Mouse (Mus musculus): ENCODE measurements around the gene Pi4k2b. TPM values are rescaled to one million over a fixed set of nuclear protein-coding genes. Genes with fewer than 3 reads are reported as not detected.

The Pi4k2b gene
- 17.8 and 27.6 TPM in 2 replicates for polyA plus RNA-seq (2012; rRNA removed)

DNA sequence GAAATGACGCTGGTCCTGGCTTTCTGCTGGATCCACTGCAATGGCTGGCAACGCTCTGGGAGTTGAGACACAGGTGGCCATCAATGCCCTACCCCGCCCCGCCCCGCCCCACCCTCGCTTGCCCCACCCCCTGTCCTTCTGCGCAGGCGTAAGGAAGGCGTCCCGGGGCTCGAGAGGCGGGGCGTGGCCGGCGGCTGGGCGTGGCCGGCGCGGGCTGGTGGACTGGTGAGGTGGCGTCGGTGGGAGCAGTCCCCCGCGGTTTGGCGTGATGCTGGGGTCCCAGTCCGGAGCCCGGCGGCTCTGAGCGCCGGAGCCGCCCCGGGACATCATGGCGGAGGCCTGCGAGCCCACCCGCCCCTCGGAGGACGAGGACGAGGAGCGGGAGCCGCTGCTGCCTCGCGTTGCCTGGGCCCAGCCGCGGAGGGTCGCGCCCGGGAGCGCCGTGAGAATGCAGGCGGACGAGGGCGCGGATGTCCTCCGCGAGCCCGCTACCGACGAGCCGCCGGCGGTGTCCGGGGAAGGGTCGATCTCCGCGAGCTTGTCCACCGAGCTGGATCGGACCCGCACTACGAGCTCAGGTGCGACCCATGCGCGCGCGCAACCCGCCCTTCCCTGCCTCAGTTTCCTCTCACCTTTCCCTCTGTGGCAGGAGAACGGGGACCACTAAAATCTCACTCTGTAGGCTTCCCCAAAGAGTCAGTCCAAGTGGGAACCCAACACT, at the start of gene Pi4k2b:
TSS of gene Pi4k2b (plus strand) at position 184 of the 721 bp plus-strand sequence.

DNA sequence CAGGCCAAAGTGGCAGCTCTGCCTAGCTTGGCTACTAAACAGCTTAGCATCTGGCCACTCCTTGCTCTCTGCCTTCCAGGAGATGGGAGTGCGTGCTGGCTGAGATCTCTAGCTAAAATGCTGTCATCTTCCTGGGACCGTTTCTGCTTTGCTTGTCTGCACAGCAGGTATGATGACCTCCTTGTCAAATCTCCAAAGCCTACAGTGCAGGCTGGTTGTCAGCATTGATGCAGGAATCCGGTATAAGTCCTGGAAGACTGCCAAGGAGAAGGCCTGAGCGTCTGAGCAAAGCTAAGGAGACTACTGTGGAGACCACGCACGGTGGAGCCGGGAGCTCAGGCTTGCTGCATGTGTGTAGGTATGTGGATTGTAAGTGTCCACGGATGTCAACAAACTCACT, 33.9 kb downstream of the Pi4k2b start, which contains the start of gene Zcchc4:
TSS of gene Zcchc4 (plus strand) at position 173 of the 400 bp plus-strand sequence.

Other genes starting within 250 kb of the Pi4k2b start
- gene Lgi2, start 175.1 kb upstream of the Pi4k2b start, polyA plus RNA-seq (2012; rRNA removed) = 5.1 and 6.0 TPM in 2 replicates
- gene Sepsecs, start 71.9 kb upstream of the Pi4k2b start, polyA plus RNA-seq (2012; rRNA removed) = 2.7 and 3.0 TPM in 2 replicates
- 4.9 and 5.9 TPM in 2 replicates for gene Zcchc4, start 33.8 kb downstream of the Pi4k2b start, polyA plus RNA-seq (2012; rRNA removed)
- gene Anapc4, start 92.4 kb downstream of the Pi4k2b start, polyA plus RNA-seq (2012; rRNA removed) = 15.1 and 15.8 TPM in 2 replicates